Mouse (Mus musculus) R1 (cell line): ENCODE measurements around the gene Slc7a1.
"Not testable (repeated sequence)": the region's sequence is repeated elsewhere in the genome, so short reads cannot be mapped to it uniquely, and the experiment has no call there.

Experiments used
- DNase-seq: peaks from one replicate; pipeline ENCODE4 v3.0.0-alpha.2; 2018; ENCODE audit warnings: low read depth, low spot score

Gene Slc7a1

DNA sequence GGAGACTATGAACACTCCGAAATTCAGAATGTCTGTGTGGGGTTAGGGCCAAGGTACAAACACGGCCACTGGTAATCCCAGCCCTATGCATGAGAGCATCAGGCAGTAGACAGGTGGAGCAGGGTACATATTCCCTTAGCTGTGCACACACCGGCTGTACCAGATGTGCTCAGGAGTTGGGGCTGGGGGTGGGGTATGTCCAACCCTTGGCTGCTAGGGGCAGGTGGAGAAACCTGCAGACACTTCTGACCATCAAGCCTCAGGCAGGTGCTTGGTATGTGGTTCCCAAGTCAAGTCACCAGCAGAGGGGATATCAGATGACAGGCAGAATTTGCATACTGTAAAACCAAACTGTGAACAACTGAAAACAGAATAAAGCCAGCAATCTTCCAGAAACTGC is 70.7 kb downstream of the Slc7a1 start:
- no peak for DNase-seq

DNA sequence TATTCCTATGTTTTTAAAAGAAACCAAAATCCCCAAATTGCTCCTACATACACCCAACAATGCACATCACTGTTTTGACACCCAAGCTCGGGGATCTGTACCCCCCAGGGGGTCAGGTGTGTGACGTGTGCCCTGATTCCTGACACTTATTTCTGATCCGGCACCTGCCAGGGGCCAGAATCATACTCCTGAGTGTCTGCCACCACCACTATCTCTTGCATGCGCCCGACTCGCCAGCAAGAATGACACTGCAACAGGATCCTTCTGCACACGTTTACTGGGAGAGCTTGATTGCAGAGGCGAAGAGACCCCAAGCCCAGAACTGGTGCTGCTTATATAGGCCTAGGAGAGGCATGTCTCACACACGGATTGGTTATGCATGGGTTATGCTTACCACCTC is 73.4 kb downstream of the Slc7a1 start:
- DNase-seq, result not testable (repeated sequence)

DNA sequence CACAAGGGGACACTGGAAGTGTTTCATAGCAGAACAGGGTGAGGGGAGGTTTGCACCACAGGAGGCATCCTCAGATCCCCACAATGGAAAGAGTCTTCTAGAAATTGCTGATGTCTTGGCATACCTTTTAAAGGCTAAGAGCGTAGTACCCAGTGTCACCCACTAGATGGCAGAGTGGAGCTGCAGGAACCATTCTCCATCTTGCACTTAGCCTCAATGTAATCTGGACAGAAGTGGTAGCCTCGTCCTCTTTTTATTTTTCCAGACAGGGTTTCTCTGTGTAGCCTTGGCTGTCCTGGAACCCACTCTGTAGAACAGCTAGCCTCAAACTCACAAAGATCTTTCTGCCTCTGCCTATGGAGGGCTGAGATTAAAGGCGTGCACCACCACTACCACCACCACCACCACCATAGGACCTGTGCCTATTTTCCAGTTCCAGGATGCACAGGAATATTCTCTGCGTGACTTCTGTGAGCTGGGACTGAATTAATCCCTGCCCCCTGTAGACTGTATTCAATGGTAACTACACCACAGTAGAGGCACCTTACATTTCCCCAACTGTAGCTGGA is 74.3 kb downstream of the Slc7a1 start:
- DNase-seq, result peak; percentile 73

DNA sequence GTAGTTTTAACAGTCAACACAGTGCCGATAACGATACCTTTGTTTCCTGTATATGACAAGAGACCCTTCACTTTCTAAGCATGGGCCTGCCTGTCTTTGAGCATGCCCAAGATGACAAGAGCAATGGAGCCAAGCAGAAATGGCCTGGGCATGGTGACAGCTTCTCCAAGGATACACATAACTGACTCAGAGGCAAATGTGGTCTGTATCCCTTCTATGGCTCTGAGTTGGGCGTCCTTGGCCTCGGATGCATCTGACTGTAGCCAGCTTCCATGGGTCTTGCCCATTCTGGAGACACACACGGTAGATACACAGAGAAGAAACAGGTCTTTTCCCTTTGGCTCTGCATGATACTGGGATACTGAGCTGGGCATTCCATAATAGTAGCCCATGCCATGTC is 84.8 kb downstream of the Slc7a1 start:
- no peak for DNase-seq

DNA sequence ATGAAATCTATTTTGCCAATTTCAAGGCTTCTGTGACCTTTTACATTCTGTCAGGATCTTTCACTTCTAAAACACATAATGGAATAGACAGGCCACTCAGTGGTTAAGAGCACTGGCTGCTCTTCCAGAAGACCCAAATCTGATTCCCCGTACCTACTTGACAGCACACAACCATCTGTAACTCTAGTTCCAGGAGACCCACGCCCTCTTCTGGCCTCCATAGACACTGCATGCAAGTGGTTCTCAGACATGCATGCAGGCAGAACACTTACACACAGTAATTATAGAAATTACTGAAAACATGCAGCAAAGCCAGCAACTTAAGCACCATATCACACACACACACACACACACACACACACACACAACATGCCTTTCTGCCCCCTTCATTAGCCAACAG is 87.3 kb downstream of the Slc7a1 start:
- DNase-seq, result no peak

DNA sequence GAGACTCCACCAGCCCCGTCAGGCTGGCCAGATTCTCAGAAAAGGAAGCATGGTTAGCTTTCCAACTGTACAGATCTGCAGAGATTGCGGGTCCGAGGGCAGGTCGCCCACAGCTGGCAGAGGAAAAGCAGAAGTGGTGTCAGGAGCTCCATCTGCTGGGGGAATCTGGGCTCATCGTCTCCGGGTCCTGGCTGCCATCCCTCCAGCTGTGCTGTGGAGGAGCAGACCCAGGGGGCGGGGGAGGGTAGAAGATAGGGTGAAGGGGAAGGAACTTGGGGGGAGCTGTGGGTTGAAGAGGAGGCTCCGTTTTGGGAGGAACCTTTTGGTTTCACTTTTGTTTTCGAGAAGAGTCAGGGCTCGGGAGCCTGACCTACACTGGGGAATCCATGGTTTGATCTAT is 88.9 kb downstream of the Slc7a1 start:
- DNase-seq, result no peak

DNA sequence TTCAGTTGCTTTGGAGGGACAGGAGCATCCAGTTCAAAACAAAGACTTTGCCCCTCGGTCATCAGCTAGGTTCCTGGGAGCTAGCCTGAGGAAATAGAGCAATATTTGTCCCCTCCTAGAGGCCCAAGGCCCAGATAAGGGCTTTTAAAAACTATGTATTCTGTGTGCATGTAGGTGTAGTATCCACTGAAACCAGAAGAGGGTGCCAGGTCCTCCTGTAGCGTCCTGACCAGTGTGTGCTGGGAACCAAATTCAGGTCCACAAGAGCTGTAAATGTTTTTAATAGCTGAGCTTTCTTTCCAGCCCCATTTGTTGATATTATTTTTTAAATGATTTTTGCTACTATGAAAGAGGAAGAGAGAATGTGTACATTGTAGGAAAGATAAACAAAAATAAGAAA is 95.6 kb downstream of the Slc7a1 start:
- DNase-seq, result peak; percentile 62

DNA sequence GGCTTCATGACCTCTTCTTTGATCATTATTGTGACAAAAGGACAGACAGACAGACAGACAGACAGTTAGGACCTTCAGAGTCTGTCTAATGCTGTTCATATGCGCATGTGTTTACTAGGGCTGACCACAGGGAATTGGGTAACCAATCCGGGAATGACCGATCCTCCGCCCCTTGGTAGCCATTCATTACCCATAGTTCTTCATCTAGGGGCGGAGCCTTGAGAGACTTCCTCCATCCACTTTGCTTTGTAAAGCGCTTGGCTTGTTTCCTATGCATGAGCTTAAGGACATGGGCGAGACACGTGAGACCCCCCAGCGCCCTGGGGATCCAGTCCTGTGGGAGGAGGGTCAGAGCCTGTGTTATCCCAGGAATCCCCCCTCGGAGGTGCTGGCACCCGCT is 96.7 kb downstream of the Slc7a1 start:
- peak; percentile 92 for DNase-seq

DNA sequence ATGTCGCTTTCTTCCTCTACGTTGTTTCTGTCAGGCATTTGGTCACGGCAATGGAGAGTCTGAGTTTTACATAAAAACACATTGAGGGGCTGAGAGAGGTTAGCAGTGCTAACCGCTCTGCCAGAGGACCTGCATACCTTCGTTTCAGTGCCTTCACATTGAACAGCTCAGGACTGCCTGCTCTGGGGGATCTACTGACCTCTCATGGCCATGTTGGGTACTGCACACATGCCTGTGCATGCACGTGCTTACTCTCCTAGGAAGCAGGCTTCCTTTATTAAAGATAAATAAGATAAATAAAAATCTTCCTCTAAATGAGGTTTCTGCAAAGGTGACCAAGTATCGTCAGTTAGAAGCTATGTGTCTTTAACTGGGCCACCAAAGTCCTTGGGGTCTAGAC is 106.4 kb downstream of the Slc7a1 start:
- peak; percentile 90 for DNase-seq

DNA sequence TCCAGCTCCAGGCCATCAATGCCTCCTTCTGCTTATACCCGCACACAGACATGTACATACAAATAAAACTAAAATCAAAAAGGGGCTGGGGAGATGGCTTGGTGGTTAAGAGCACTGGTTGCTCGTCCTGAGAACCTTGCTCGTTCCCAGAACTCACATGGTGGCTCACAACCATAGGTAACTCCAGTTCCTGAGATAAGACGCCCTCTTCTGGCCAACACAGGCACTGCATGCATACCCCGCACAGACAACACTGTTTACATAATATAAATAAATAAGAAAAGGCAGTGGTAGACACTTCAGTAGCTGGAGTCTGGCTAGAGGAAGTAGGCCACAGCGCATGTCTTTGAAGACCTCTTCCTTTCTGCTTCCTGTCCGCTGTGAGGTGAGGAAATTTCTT is 106.8 kb downstream of the Slc7a1 start:
- DNase-seq, result peak; percentile 86

DNA sequence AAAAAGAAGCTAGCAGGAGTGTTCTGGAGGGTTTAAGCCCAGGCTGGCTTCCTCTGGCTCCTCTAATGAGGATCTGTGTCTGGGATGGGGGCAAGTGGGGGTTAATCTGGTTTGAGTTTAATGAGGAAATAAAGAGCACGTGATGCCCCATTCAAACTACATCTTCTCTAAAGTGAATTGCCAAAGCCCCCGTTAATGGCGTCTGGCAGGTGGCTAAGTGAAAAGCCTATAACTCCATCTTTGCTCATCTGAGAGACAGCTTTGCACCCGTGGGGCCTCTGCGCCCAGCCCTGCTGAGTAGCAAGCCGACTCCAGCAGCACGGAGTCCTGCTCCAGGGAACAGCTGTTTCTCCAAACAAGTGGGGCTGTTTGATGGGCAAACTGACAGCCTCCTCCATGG is 109.8 kb downstream of the Slc7a1 start:
- no peak for DNase-seq

DNA sequence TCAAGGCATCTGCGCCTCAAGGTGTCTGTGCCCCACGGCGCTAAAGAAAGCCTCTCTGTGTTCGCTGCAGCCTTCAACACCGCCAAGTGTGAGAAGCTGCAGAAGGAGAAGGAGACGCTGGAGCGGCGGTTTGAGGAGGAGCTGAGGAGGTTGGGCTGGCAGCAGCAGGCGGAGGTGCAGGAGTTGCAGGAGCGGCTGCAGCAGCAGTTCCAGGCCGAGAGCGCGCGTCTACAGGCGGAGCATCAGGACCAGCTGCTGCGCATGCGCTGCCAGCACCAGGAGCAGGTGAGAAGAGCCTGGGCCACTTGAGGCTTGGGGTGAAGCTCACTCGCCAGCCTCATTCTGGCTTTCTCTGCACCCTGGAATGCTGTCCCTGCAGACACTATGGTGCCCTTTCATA is 110.9 kb downstream of the Slc7a1 start:
- DNase-seq, result peak; percentile 62

DNA sequence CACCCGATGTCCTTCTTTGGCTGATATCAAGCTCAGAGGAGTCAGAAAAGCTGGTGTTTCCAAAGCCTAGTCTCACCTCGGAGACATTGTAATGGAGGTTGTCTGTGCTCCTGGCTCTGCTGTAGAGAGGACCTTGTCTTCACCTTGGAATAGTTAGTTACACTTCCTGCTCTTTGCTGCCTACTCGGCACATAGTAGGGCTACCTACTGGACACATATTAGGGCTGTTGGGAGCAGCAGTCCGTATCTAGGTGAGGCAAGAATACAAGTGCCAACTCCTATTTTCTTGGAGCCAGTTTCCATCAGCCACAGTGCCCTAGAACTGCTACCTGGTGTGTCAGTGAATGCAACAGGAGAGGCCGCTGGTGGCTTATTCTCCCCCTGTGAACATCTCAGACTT is 112.2 kb downstream of the Slc7a1 start:
- no peak for DNase-seq

DNA sequence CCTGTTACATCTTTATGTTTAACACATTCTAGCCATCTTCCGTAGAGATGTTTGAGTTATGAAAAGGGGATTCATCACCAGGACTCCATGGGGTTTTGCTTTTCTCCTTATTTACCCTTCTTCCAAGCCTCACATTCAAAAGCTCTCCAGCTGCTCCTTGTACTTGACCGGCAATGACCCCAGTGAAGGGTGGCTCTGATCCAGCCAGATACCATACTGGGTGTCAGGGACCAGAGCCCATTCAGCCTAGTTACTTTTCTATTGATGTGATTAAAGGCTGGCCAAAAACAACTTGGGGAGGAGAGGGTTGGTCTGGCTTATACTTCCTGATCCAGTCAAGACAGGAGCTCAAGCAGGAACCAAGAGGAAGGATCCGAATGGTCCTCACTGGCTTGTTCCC is 116.1 kb downstream of the Slc7a1 start:
- DNase-seq, result no peak

DNA sequence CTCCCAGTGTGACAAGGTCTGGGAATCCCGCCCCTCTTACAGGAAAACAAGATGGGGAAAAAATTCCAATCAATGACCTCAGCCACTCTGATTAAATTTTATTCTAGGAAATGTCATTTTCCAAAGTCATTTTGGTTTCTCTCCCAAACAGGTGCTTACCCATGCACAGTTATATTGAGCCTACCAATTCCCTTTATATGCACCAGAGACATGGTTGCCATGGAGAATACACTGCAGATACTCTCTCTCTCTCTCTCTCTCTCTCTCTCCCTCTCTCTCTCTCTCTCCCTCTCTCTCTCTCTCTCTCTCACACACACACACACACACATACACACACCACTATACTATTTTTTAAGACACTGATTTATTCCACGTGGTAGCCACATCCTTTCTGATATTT is 116.5 kb downstream of the Slc7a1 start:
- DNase-seq, result no peak

DNA sequence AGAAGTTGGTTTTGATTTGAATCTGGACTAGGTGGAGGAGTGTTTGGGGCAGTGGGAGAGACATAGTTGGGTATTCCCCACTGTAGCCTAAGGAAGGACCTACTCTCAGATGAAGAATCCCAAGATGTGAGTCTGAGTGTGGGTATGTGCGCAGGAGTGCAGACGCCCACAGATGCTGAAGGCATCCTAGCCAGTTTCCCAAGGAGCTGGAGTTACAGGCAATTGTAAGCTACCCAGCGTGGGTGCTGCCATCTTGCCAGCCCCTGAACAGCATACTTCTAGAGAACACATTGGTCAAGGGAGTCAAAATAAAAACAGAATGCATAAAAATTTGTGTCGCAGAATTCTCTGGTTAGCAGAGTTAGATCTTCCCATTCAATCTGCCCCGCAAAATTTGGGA is 117.1 kb downstream of the Slc7a1 start:
- DNase-seq, result no peak

DNA sequence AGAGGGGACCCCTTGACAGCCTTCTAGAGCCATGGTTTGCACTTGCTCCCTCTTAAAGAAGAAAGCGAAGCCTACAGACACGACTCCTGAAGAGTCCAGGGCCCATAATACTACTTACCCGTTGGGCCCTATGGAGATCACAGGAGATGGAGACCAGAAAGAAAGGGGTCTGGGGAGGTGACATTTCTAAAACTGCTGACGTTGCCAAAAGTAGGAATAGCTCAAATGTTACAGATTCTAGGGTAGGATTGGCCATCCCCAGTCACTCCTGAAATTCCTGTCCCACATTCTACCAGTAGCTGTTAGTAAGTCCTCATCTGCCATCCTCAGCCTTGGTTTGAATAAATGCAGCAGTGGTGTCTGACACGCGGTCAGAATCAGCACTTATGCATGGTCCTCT is 117.6 kb downstream of the Slc7a1 start:
- DNase-seq, result no peak

DNA sequence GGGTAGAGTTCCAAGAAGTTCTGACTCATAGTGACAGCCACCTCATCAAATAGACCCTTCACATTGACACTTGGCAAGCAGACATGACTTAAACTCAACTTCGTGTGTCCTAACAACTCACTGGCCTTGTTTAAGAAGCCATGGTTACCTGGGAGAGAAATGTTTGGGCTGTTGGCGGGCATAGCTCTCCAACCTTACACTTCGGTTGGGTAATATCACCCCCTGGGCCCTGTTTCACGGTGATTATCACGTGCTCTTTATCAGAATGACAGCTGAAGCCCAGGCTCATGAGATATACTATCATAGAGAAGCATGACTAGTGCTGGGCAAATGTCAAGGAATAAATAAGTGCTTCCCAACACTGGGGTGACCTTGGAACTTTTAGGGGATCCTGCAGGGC is 119.4 kb downstream of the Slc7a1 start:
- no peak for DNase-seq

DNA sequence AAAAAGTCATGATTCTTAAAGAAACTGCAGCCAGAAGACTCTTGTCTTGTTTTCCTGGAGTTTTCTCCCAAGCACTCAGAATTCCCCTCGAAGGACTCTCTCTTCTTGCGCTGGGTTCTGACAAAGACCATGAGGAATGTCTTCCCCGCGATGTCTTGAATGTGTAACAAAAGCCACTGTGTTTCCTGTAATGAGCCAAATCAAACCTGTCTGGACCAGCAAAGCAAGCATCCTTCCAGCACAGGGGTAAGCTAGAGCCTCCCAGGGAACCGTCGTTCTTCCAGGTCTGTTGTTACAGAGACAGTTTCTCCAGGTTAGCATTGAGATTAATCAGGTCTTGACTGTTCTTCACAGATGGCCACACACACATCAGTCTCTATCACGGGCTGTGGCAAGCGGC is 121.5 kb downstream of the Slc7a1 start:
- DNase-seq, result peak; percentile 43
